29 mouse cellular contexts compared by ENCODE assay signal in genomic region chr2:141591326-141591725, GRCm38 (mm10).
DNase-seq lines count a peak whose midpoint lies in the region; ATAC-seq and TF ChIP-seq lines count a peak whose summit lies in the region.
"Had no signal": no experiment of that assay in that cellular context is flagged by ENCODE, and none has a peak within 500 bp of the region (broad histone marks: within the 10 kb centered on the region; RNA-seq: fewer than 3 reads in every experiment).

No protein-coding gene starts in this region.

- ATAC-seq in hindbrain, embryonic 11.5 days (ENCODE audit: low FRiP score): no peak
- no peak for ATAC-seq in hindbrain, embryonic 13.5 days (ENCODE audit: low FRiP score)
- ATAC-seq: forebrain, embryonic 16.5 days; inflammation-experienced regulatory T-cells, adult 6 months; midbrain, embryonic 13.5 days; Patski had no signal

- H3K9me3 ChIP-seq in hindbrain, embryonic 11.5 days (ENCODE audit: control insufficient read depth, low read length): no peaks in the 10 kb centered on the region
- no peaks in the 10 kb centered on the region for H3K9me3 ChIP-seq in hindbrain, embryonic 13.5 days
- H3K9me3 ChIP-seq in embryonic facial prominence, embryonic 10.5 days: no peaks in the 10 kb centered on the region
- H3K9me3 ChIP-seq: forebrain, embryonic 10.5 days; heart, embryonic 10.5 days; heart, embryonic 15.5 days; hindbrain, embryonic 15.5 days; liver, embryonic 15.5 days; midbrain, embryonic 13.5 days had no signal

- no peak overlapping the region for H3K4me3 ChIP-seq in hindbrain, embryonic 11.5 days (ENCODE audit: low read depth, low read length)
- no peak overlapping the region for H3K4me3 ChIP-seq in hindbrain, embryonic 13.5 days
- H3K4me3 ChIP-seq in embryonic facial prominence, embryonic 10.5 days: no peak overlapping the region
- no peak overlapping the region for H3K4me3 ChIP-seq in kidney, adult 2 months (ENCODE audit: insufficient read depth, low read depth, low read length)
- H3K4me3 ChIP-seq: forebrain, embryonic 10.5 days; heart, embryonic 10.5 days; heart, embryonic 15.5 days; hindbrain, embryonic 15.5 days; layer of hippocampus, adult 2 months; liver, embryonic 15.5 days; midbrain, embryonic 13.5 days had no signal

- no peaks in the 10 kb centered on the region for H3K36me3 ChIP-seq in hindbrain, embryonic 11.5 days (ENCODE audit: control insufficient read depth, insufficient read depth, low read length)
- H3K36me3 ChIP-seq in hindbrain, embryonic 13.5 days: no peaks in the 10 kb centered on the region
- no peaks in the 10 kb centered on the region for H3K36me3 ChIP-seq in embryonic facial prominence, embryonic 10.5 days (replicated peaks)
- H3K36me3 ChIP-seq in kidney, adult 2 months (ENCODE audit: control insufficient read depth, insufficient read depth, low read length): no peaks in the 10 kb centered on the region
- H3K36me3 ChIP-seq: forebrain, embryonic 10.5 days; heart, embryonic 10.5 days; heart, embryonic 15.5 days; hindbrain, embryonic 15.5 days; liver, embryonic 15.5 days; midbrain, embryonic 13.5 days had no signal

- TF ChIP-seq CTCF in kidney, adult 2 months (conservative IDR thresholded peaks at IDR 0.05; ENCODE audit: insufficient read depth, insufficient read length, low read depth, low read length): no peak

- H3K27me3 ChIP-seq in hindbrain, embryonic 11.5 days (ENCODE audit: control insufficient read depth, insufficient read depth, low read length): no peaks in the 10 kb centered on the region
- H3K27me3 ChIP-seq in hindbrain, embryonic 13.5 days: no peaks in the 10 kb centered on the region
- H3K27me3 ChIP-seq in embryonic facial prominence, embryonic 10.5 days (replicated peaks; ENCODE audit: low read depth, poor library complexity, severe bottlenecking): no peaks in the 10 kb centered on the region
- no peaks in the 10 kb centered on the region for H3K27me3 ChIP-seq in kidney, adult 2 months (replicated peaks; ENCODE audit: control insufficient read depth, insufficient read depth, low read length)
- H3K27me3 ChIP-seq: heart, embryonic 15.5 days; hindbrain, embryonic 15.5 days; liver, embryonic 15.5 days; midbrain, embryonic 13.5 days; Patski had no signal

- WGBS in hindbrain, embryonic 11.5 days: 67% methylated on average over 4 of the region's 4 CpGs
- WGBS in hindbrain, embryonic 13.5 days: 77% methylated on average over 4 of the region's 4 CpGs
- 33% methylated on average over 4 of the region's 4 CpGs for whole genome bisulfite sequencing in embryonic facial prominence, embryonic 10.5 days
- WGBS in kidney, adult 2 months: 74% methylated on average over 4 of the region's 4 CpGs

- H3K27ac ChIP-seq in hindbrain, embryonic 11.5 days (ENCODE audit: low read depth, low read length): no peak overlapping the region
- no peak overlapping the region for H3K27ac ChIP-seq in hindbrain, embryonic 13.5 days
- peak overlapping the region; percentile 60 for H3K27ac ChIP-seq in embryonic facial prominence, embryonic 10.5 days (replicated peaks)
- H3K27ac ChIP-seq in kidney, adult 2 months (ENCODE audit: insufficient read depth, low read depth, low read length): no peak overlapping the region
- H3K27ac ChIP-seq: forebrain, embryonic 10.5 days; heart, embryonic 10.5 days; heart, embryonic 15.5 days; hindbrain, embryonic 15.5 days; layer of hippocampus, adult 2 months; liver, embryonic 15.5 days; midbrain, embryonic 13.5 days had no signal

- DNase-seq in hindbrain, embryonic 11.5 days (ENCODE audit: low spot score): peak; percentile 11
- peak; percentile 49 for DNase-seq in embryonic facial prominence, embryonic 10.5 days (ENCODE audit: low spot score)
- DNase-seq in forelimb bud, embryonic 11.5 days (ENCODE audit: low read depth, low spot score): peak; percentile 70
- peak; percentile 46 for DNase-seq in mesoderm, embryonic 11.5 days (ENCODE audit: low read depth, low spot score)
- no peak for DNase-seq in adrenal gland, adult (ENCODE audit: inconsistent age in 2 of 2, low spot score in 1 of 2)
- no peak for DNase-seq in kidney, adult 2 months
- DNase-seq in kidney, adult 11 months: no peak
- DNase-seq: adrenal gland, postnatal 14 days; cerebellum, adult 2 months; cerebellum, postnatal 14 days; gastrocnemius, postnatal 10 days; heart, adult 11 months; kidney, adult 18-20 months; kidney, postnatal 36 days; lung, embryonic 14.5 days; retina, postnatal 1 day; right cerebral cortex, postnatal 14 days; thymus, postnatal 14 days had no signal

- TF ChIP-seq POLR2A in kidney, adult 2 months (IDR thresholded peaks at IDR 0.05; ENCODE audit: low read depth, low read length): no peak

- no peaks in the 10 kb centered on the region for H3K4me1 ChIP-seq in hindbrain, embryonic 11.5 days (replicated peaks; ENCODE audit: control insufficient read depth, insufficient read depth, low read length)
- H3K4me1 ChIP-seq in hindbrain, embryonic 13.5 days (replicated peaks): no peaks in the 10 kb centered on the region
- H3K4me1 ChIP-seq in embryonic facial prominence, embryonic 10.5 days: peaks cover 12% of the 10 kb centered on the region; the same call in 1 of the 2 replicates
- H3K4me1 ChIP-seq in kidney, adult 2 months (ENCODE audit: control insufficient read depth, insufficient read depth, low read length): no peaks in the 10 kb centered on the region
- H3K4me1 ChIP-seq: forebrain, embryonic 10.5 days; hindbrain, embryonic 15.5 days; liver, embryonic 15.5 days; midbrain, embryonic 13.5 days had no signal

- H3K9ac ChIP-seq in hindbrain, embryonic 11.5 days (ENCODE audit: low read depth, low read length): no peak overlapping the region
- no peak overlapping the region for H3K9ac ChIP-seq in hindbrain, embryonic 13.5 days
- H3K9ac ChIP-seq: heart, embryonic 15.5 days; hindbrain, embryonic 15.5 days; liver, embryonic 15.5 days; lung, embryonic 14.5 days; midbrain, embryonic 13.5 days had no signal

- no peak overlapping the region for H3K4me2 ChIP-seq in hindbrain, embryonic 11.5 days (replicated peaks; ENCODE audit: low read depth, low read length)
- no peak overlapping the region for H3K4me2 ChIP-seq in hindbrain, embryonic 13.5 days
- H3K4me2 ChIP-seq: heart, embryonic 15.5 days; hindbrain, embryonic 15.5 days; liver, embryonic 15.5 days; lung, embryonic 14.5 days; midbrain, embryonic 13.5 days had no signal

Comparison
In these comparisons a context has a peak if more than half of its experiments do, and no peak if none do; other contexts are left out.
1. DNase-seq: peak in hindbrain, embryonic 11.5 days (single experiment), embryonic facial prominence, embryonic 10.5 days (single experiment), forelimb bud, embryonic 11.5 days (single experiment) and mesoderm, embryonic 11.5 days (single experiment); none in adrenal gland, adult (0 of 2), kidney, adult 2 months (single experiment) and kidney, adult 11 months (single experiment).